Mouse (Mus musculus): Measurements from ENCODE around the gene Ptger3. TPM values are rescaled to one million over a fixed set of nuclear protein-coding genes. Genes with fewer than 3 reads are reported as not detected.

Gene Ptger3
- polyA plus RNA-seq, 1 experiment: 2.5 TPM

DNA sequence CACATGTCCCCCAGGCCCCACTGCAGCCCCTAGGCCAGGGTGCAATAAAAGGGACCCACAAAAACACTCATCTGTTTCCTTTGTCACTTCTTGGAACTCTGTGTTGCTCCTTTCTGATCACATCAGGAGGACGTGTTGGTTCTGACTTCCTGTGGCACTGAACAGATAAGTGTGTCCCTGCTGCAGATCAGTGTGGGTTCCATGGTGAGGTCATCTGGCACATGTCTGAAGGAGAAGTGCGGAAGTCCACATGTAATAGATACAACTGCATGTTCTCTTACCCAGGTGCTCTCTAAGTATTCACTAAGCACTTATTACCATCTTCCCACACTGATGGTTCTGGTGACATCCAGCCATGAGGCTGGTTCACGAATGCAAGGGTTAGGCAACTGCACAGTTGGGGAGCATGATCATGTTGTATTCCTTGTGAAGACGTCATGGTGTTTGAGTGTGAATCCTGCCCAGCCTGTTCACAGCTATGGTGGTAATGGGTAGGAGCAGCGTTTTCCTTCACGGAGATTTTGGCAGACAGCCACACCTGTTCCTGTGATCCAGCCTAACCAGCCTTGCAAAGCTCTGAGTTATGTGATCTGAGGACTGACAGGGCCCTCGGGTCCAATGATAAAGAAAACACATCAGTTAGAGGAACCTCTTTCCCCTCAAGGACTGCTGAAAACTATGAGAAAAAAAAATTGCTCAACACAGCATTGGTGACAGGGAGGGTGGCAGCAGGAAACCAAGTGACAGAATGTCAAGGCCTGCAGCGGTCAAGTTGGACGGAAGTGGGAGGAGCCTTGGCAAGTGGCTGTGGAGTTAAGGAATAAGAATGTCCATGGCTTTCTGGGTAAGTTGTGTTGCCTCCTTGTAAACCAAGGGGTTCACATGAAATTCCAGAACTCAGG lies 9.0 kb downstream of the Ptger3 start:
- Histone ChIP-seq H3K36me3 (ENCODE audit: control insufficient read depth, insufficient read depth, low read length) (no peaks in the 10 kb centered on the region), H3K4me3 (ENCODE audit: low read depth, low read length) (no peak overlapping the region), H3K27me3 (ENCODE audit: control insufficient read depth, insufficient read depth, low read length) (no peaks in the 10 kb centered on the region), H3K4me1 (ENCODE audit: control insufficient read depth, insufficient read depth, insufficient read length, low read length) (peaks cover 2% of the 10 kb centered on the region; the same call in 1 of the 2 replicates), H3K27ac (ENCODE audit: insufficient read depth, low read depth, low read length) (no peak overlapping the region)
- 49% methylated on average over 9 of the region's 9 CpGs for WGBS
- TF ChIP-seq POLR2A (IDR thresholded peaks at IDR 0.05; ENCODE audit: low read depth, low read length): no peak
- no peak for TF ChIP-seq CTCF (IDR thresholded peaks at IDR 0.05; ENCODE audit: extremely low read depth, insufficient read length, insufficient replicate concordance, low read depth, low read length)

- Histone ChIP-seq H3K36me3 (ENCODE audit: control insufficient read depth, insufficient read depth, low read length) (no peaks in the 10 kb centered on the region), H3K4me1 (ENCODE audit: control insufficient read depth, insufficient read depth, insufficient read length, low read length) (peaks cover 4% of the 10 kb centered on the region; the same call in 1 of the 2 replicates), H3K27me3 (ENCODE audit: control insufficient read depth, insufficient read depth, low read length) (no peaks in the 10 kb centered on the region), H3K4me3 (ENCODE audit: low read depth, low read length) (no peak overlapping the region), H3K27ac (ENCODE audit: insufficient read depth, low read depth, low read length) (no peak overlapping the region)
- TF ChIP-seq CTCF (IDR thresholded peaks at IDR 0.05; ENCODE audit: extremely low read depth, insufficient read length, insufficient replicate concordance, low read depth, low read length) (no peak), POLR2A (IDR thresholded peaks at IDR 0.05; ENCODE audit: low read depth, low read length) (no peak)
- WGBS: 76% methylated on average over 1 of the region's 1 CpGs
Observed at GRCm38 (mm10) chr3:157576343-157576722, 9.6 kb downstream of the Ptger3 start.

- no peak overlapping the region for H3K4me3 ChIP-seq (ENCODE audit: low read depth, low read length)
- peaks cover 5% of the 10 kb centered on the region; the same call in 1 of the 2 replicates for H3K4me1 ChIP-seq (ENCODE audit: control insufficient read depth, insufficient read depth, insufficient read length, low read length)
- H3K36me3 ChIP-seq (ENCODE audit: control insufficient read depth, insufficient read depth, low read length): no peaks in the 10 kb centered on the region
- 27% methylated on average over 1 of the region's 1 CpGs for WGBS
- no peak overlapping the region for H3K27ac ChIP-seq (ENCODE audit: insufficient read depth, low read depth, low read length)
- TF ChIP-seq CTCF (IDR thresholded peaks at IDR 0.05; ENCODE audit: extremely low read depth, insufficient read length, insufficient replicate concordance, low read depth, low read length): no peak
- TF ChIP-seq POLR2A (IDR thresholded peaks at IDR 0.05; ENCODE audit: low read depth, low read length): no peak
- no peaks in the 10 kb centered on the region for H3K27me3 ChIP-seq (ENCODE audit: control insufficient read depth, insufficient read depth, low read length)
Observed at GRCm38 (mm10) chr3:157576862-157577261, 10.2 kb downstream of the Ptger3 start.

DNA sequence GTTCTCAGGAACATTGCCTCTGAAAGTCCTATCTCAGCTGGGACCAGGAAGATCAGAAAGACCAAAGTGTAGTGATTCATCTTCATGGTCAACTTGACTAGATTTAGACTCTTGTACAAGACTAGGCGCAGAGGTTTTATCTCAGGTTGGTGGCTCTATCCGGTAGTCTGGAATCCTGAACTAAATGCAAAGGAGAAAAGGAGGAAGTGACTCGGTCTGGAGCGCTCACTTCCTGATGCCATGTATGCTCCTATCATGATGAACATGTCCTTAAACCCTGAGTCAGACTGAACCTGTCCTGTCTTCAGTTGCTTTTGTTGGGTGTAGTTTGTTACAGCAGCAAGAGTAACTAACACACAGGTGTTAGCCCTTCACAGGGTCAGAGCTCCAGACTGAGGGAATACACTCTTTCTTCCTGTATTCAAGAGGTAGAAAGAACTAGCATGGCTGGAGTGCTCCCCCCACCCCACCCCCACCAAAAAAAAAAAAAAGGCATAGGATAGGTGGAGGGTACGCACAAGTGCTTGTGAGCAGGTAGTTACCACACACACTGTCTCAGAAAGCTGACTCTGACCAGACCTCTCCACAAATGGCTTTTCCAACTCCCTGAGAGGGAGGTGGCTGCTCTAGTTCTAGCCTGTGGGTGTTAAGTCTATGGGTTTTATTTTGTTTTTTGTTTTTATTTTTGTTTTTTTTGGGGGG lies 11.9 kb downstream of the Ptger3 start:
- Histone ChIP-seq H3K4me1 (ENCODE audit: control insufficient read depth, insufficient read depth, insufficient read length, low read length) (peaks cover 10% of the 10 kb centered on the region; the same call in 1 of the 2 replicates), H3K27ac (ENCODE audit: insufficient read depth, low read depth, low read length) (no peak overlapping the region), H3K36me3 (ENCODE audit: control insufficient read depth, insufficient read depth, low read length) (no peaks in the 10 kb centered on the region), H3K4me3 (ENCODE audit: low read depth, low read length) (no peak overlapping the region), H3K27me3 (ENCODE audit: control insufficient read depth, insufficient read depth, low read length) (no peaks in the 10 kb centered on the region)
- 68% methylated on average over 5 of the region's 5 CpGs for WGBS
- no peak for TF ChIP-seq POLR2A (IDR thresholded peaks at IDR 0.05; ENCODE audit: low read depth, low read length)
- no peak for TF ChIP-seq CTCF (IDR thresholded peaks at IDR 0.05; ENCODE audit: extremely low read depth, insufficient read length, insufficient replicate concordance, low read depth, low read length)

DNA sequence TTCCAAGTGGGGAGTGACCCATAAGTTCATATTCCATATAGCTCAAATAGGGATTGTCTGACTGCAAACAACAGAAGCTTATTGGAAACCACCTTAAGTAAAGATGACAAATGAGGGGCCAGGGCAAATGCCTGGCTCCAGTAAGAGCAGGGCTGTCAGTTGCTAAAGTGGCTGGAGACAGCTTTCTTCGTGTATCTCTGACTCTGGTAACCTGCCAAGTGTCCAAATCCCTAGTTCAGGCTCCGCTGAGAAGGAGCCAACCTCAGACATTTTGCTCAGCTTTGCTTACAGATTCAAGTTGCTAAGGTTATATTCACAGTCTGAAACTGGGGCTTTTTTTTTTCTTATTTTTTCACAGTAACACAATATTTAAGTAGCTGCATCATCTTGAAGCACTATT lies 12.7 kb downstream of the Ptger3 start:
- 60% methylated on average over 2 of the region's 2 CpGs for WGBS
- Histone ChIP-seq H3K4me3 (ENCODE audit: low read depth, low read length) (no peak overlapping the region), H3K4me1 (ENCODE audit: control insufficient read depth, insufficient read depth, insufficient read length, low read length) (peaks cover 10% of the 10 kb centered on the region; the same call in 1 of the 2 replicates), H3K27ac (ENCODE audit: insufficient read depth, low read depth, low read length) (no peak overlapping the region), H3K36me3 (ENCODE audit: control insufficient read depth, insufficient read depth, low read length) (no peaks in the 10 kb centered on the region), H3K27me3 (ENCODE audit: control insufficient read depth, insufficient read depth, low read length) (no peaks in the 10 kb centered on the region)
- no peak for TF ChIP-seq CTCF (IDR thresholded peaks at IDR 0.05; ENCODE audit: extremely low read depth, insufficient read length, insufficient replicate concordance, low read depth, low read length)
- no peak for TF ChIP-seq POLR2A (IDR thresholded peaks at IDR 0.05; ENCODE audit: low read depth, low read length)

- WGBS: 75% methylated on average over 4 of the region's 4 CpGs
- H3K4me1 ChIP-seq (ENCODE audit: control insufficient read depth, insufficient read depth, insufficient read length, low read length): peaks cover 10% of the 10 kb centered on the region; the same call in 1 of the 2 replicates
- H3K4me3 ChIP-seq (ENCODE audit: low read depth, low read length): no peak overlapping the region
- H3K27me3 ChIP-seq (ENCODE audit: control insufficient read depth, insufficient read depth, low read length): no peaks in the 10 kb centered on the region
- no peaks in the 10 kb centered on the region for H3K36me3 ChIP-seq (ENCODE audit: control insufficient read depth, insufficient read depth, low read length)
- no peak overlapping the region for H3K27ac ChIP-seq (ENCODE audit: insufficient read depth, low read depth, low read length)
- TF ChIP-seq POLR2A (IDR thresholded peaks at IDR 0.05; ENCODE audit: low read depth, low read length) (no peak), CTCF (IDR thresholded peaks at IDR 0.05; ENCODE audit: extremely low read depth, insufficient read length, insufficient replicate concordance, low read depth, low read length) (no peak)
Observed at GRCm38 (mm10) chr3:157580299-157580698, 13.6 kb downstream of the Ptger3 start.

DNA sequence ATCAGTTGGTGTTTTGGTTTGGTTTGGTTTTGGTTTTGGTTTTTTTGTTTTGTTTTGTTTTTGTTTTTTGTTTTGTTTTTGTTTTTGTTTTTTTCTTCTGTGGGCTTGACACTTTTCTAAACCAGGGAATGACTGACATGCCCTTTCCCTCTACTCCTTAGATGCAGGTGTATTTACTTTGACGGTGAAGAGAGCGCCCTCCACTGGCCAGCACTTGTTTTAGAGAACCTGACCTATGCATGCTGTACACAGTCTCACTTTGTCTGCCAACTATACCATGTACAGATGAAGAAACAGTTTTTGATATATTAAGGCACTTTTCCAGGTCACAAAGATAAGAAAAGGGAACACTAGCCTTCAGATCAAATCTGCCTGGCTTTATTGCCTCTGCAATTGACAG lies 15.1 kb downstream of the Ptger3 start:
- H3K27ac ChIP-seq (ENCODE audit: insufficient read depth, low read depth, low read length): no peak overlapping the region
- H3K4me1 ChIP-seq (ENCODE audit: control insufficient read depth, insufficient read depth, insufficient read length, low read length): peaks cover 8% of the 10 kb centered on the region; the same call in 1 of the 2 replicates
- H3K36me3 ChIP-seq (ENCODE audit: control insufficient read depth, insufficient read depth, low read length): no peaks in the 10 kb centered on the region
- H3K4me3 ChIP-seq (ENCODE audit: low read depth, low read length): no peak overlapping the region
- TF ChIP-seq CTCF (IDR thresholded peaks at IDR 0.05; ENCODE audit: extremely low read depth, insufficient read length, insufficient replicate concordance, low read depth, low read length) (no peak), POLR2A (IDR thresholded peaks at IDR 0.05; ENCODE audit: low read depth, low read length) (no peak)
- no peaks in the 10 kb centered on the region for H3K27me3 ChIP-seq (ENCODE audit: control insufficient read depth, insufficient read depth, low read length)
- 46% methylated on average over 2 of the region's 2 CpGs for WGBS
